Mouse (Mus musculus) hindbrain, embryonic 13.5 days (tissue): Measurements from ENCODE around the gene Plce1. TPM values are rescaled to one million over a fixed set of nuclear protein-coding genes. Genes with fewer than 3 reads are reported as not detected.

Source experiments
- ATAC-seq: fragments of 200-750 bp; cut with Nextera tagmentation; 2 replicates; pipeline ENCODE4 v1.8.0; 2017; ENCODE audit warnings: moderate TSS enrichment; ENCODE audit not compliant: low FRiP score
- H3K27ac ChIP-seq: fragments of 300-500 bp; sonication (generic); 2 replicates; pipeline ENCODE4 v1.5.1; 2015; ENCODE audit warnings: inconsistent platforms, mild to moderate bottlenecking, moderate library complexity
- H3K27me3 ChIP-seq: fragments of 300-500 bp; sonication (generic); 2 replicates; pipeline ENCODE4 v1.6.1; 2015; ENCODE audit warnings: mild to moderate bottlenecking, inconsistent platforms
- H3K36me3 ChIP-seq: fragments of 300-500 bp; sonication (generic); 2 replicates; pipeline ENCODE4 v1.6.1; 2015; ENCODE audit warnings: mild to moderate bottlenecking, inconsistent platforms
- H3K4me1 ChIP-seq: fragments of 300-500 bp; sonication (generic); replicated peaks from 2 replicates; pipeline ENCODE4 v1.6.1; 2015; ENCODE audit warnings: inconsistent platforms
- H3K4me2 ChIP-seq: fragments of 300-500 bp; sonication (generic); 2 replicates; pipeline ENCODE4 v1.6.1; 2015; ENCODE audit warnings: inconsistent platforms, mild to moderate bottlenecking, moderate library complexity
- H3K4me3 ChIP-seq: fragments of 300-500 bp; sonication (generic); 2 replicates; pipeline ENCODE4 v1.5.1; 2015; ENCODE audit warnings: mild to moderate bottlenecking, inconsistent platforms
- H3K9ac ChIP-seq: fragments of 300-500 bp; sonication (generic); 2 replicates; pipeline ENCODE4 v1.6.1; 2015; ENCODE audit warnings: mild to moderate bottlenecking, inconsistent platforms
- H3K9me3 ChIP-seq: fragments of 300-500 bp; sonication (generic); 2 replicates; pipeline ENCODE4 v1.6.1; 2016; ENCODE audit warnings: inconsistent platforms
- WGBS: fragments of 180-500 bp; shearing (Covaris S2); methylation state at CpG from one replicate; pipeline ENCODE4 v1.1.7; 2015; 5-methylcytosine and 5-hydroxymethylcytosine counted together
- polyA plus RNA-seq: library from polyadenylated mRNA; unstranded; fragments of >200 nt; fragmentation: Nextera tagmentation; extraction: Ambion mirVana; gene quantifications from 2 replicates; pipeline ENCODE4 v1.2.1, GENCODE M21; 2015

Plce1 gene
- polyA plus RNA-seq, 1 experiment from 2014 or later: 4.8 TPM

DNA sequence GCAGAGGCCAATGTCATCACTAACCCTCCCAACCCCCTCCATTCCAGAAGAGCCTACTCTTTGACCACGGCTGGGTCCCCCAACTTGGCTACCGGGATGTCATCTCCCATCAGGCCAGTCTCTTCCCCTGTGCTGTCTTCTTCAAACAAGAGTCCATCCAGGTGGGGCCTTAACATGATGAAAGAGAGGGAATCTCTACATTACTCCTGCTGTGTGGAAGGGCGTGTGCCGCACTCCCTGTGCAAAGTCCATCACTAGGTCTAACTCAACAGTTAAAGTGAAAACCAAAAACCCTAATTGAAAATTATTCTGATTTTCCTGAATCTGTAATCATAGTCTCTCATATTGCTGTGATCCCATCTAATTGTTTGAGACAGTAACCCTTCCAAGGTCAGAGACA lies 240.9 kb downstream of the Plce1 start:
- WGBS: 92% methylated on average over 4 of the region's 4 CpGs

DNA sequence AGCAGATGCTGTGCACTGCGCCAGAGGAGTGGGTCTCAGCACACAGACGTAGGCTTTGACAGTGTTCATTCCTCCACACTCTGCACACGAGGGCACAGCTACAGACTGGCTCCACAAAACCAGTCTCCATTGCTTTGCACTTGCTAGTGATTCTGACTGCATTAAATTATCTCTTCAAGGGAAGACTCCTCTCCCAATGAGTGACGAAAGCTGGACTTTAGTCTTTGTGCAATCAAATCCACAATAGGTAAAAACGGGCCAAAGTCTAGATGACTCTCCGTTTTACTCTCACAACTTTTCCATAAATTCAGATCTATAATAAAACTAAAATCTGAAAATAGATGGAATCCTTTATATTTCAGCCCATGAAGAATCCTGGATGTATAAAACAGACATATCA lies 242.1 kb downstream of the Plce1 start:
- Histone ChIP-seq H3K27me3 (no peaks in the 10 kb centered on the region), H3K4me1 (no peaks in the 10 kb centered on the region), H3K4me3 (no peak overlapping the region), H3K36me3 (no peaks in the 10 kb centered on the region), H3K9ac (no peak overlapping the region), H3K27ac (no peak overlapping the region), H3K4me2 (no peak overlapping the region), H3K9me3 (no peaks in the 10 kb centered on the region)
- ATAC-seq: no peak
- WGBS: 88% methylated on average over 6 of the region's 6 CpGs

More for the DNA sequence above, 240.9 kb downstream of the Plce1 start:
- Histone ChIP-seq H3K9ac (no peak overlapping the region), H3K27me3 (no peaks in the 10 kb centered on the region), H3K9me3 (no peaks in the 10 kb centered on the region), H3K4me2 (no peak overlapping the region), H3K4me1 (no peaks in the 10 kb centered on the region), H3K27ac (no peak overlapping the region), H3K4me3 (no peak overlapping the region), H3K36me3 (no peaks in the 10 kb centered on the region)
- ATAC-seq: no peak

DNA sequence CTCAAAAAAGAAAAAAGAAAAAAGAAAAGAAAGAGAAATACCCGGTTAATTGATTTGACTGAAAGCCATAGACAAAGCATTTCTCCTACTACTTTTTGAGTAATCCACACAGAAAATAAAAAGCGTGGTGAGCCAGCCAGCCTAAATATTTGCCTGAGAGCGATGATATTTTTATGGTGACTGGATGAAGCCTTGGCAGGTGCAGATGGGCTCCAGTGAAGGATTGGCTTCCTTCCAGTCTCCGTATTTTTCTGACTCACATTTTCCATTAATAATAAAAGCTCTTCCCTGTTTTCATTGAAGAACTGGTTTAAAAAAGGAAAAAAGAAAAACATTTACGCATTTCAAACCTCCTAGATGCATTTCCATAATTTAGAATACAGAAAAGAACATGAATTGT lies 243.1 kb downstream of the Plce1 start:
- Histone ChIP-seq H3K4me2 (no peak overlapping the region), H3K27me3 (no peaks in the 10 kb centered on the region), H3K36me3 (no peaks in the 10 kb centered on the region), H3K9me3 (no peaks in the 10 kb centered on the region), H3K27ac (0 out of 2 replicates have a peak overlapping the region, but pooled peaks have one; percentile 2), H3K4me3 (no peak overlapping the region), H3K9ac (no peak overlapping the region), H3K4me1 (no peaks in the 10 kb centered on the region)
- ATAC-seq: no peak
- 69% methylated on average over 5 of the region's 5 CpGs for WGBS

DNA sequence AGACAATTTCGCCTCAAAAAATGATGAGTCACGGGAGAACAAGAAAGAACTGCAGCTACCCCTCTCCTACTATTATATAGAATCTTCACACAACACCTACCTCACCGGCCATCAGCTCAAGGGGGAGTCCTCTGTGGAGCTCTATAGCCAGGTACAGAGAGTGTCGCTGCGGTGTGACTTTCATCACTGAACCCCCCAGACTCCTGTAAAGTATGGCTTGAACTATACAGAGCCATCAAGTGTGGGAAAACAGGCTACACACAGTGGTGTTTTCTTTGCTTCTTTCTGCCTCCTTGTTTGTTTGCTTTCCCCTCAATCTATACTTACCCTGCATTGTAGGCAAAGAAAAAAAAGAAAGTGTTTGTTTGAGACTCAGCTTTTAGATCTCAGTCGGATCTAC lies 247.9 kb downstream of the Plce1 start:
- Histone ChIP-seq H3K27me3 (no peaks in the 10 kb centered on the region), H3K4me2 (no peak overlapping the region), H3K4me3 (no peak overlapping the region), H3K27ac (peak overlapping the region; percentile 56), H3K36me3 (no peaks in the 10 kb centered on the region), H3K4me1 (0 out of 2 replicates have a peak, but pooled peaks cover 2% of the 10 kb centered on the region), H3K9ac (no peak overlapping the region), H3K9me3 (no peaks in the 10 kb centered on the region)
- WGBS: 72% methylated on average over 6 of the region's 6 CpGs
- 0 out of 2 replicates have a peak, but pooled peaks have one; percentile 10 for ATAC-seq

DNA sequence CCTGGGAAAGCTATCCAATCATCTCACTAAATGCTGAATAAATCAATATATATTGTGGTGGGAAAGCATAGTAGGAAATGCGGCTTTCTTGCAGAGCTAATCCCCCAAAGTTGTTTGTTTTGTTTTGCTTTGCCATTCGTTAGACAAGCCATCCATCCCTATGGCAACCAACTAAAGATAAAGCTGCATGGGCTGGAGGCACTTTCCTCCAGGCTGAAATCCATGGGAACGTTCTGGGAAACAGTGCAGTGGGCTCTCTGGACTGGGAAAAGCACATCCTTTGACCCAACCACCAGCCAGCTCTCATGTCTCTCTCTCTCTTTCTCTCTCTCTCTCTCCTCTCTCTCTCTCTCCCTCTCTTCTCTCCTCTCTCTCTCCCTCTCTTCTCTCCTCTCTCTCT lies 248.4 kb downstream of the Plce1 start:
- peak overlapping the region; percentile 56 for H3K27ac ChIP-seq
- WGBS: 21% methylated on average over 3 of the region's 3 CpGs
- H3K9me3 ChIP-seq: no peaks in the 10 kb centered on the region
- peak; percentile 54; the same call in 1 of the 2 replicates for ATAC-seq
- H3K4me1 ChIP-seq: 0 out of 2 replicates have a peak, but pooled peaks cover 2% of the 10 kb centered on the region
- H3K4me3 ChIP-seq: no peak overlapping the region
- no peaks in the 10 kb centered on the region for H3K27me3 ChIP-seq
- H3K4me2 ChIP-seq: no peak overlapping the region
- H3K9ac ChIP-seq: no peak overlapping the region
- no peaks in the 10 kb centered on the region for H3K36me3 ChIP-seq

DNA sequence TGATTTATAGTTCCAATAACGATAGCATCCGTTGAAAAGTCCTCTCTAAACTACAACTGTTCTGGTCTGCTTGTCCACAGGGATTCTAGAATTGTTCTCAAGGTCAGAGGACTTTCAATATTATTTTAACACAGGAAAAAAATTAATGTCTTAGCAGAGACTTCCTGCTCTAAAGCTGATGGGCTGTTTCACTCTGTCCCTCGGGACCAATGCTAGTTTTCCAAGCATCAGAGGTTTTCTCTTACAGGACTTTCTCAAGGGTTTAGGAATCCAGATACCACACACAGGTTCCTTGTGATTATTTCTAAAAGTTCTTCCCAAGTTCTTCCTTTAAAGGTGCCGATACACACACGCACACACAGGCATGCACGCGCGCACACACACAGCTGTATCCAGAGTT lies 263.6 kb downstream of the Plce1 start:
- Histone ChIP-seq H3K4me2 (no peak overlapping the region), H3K9ac (no peak overlapping the region), H3K27me3 (no peaks in the 10 kb centered on the region), H3K36me3 (no peaks in the 10 kb centered on the region), H3K4me3 (no peak overlapping the region), H3K27ac (no peak overlapping the region), H3K9me3 (no peaks in the 10 kb centered on the region), H3K4me1 (no peaks in the 10 kb centered on the region)
- 85% methylated on average over 8 of the region's 8 CpGs for WGBS
- no peak for ATAC-seq

DNA sequence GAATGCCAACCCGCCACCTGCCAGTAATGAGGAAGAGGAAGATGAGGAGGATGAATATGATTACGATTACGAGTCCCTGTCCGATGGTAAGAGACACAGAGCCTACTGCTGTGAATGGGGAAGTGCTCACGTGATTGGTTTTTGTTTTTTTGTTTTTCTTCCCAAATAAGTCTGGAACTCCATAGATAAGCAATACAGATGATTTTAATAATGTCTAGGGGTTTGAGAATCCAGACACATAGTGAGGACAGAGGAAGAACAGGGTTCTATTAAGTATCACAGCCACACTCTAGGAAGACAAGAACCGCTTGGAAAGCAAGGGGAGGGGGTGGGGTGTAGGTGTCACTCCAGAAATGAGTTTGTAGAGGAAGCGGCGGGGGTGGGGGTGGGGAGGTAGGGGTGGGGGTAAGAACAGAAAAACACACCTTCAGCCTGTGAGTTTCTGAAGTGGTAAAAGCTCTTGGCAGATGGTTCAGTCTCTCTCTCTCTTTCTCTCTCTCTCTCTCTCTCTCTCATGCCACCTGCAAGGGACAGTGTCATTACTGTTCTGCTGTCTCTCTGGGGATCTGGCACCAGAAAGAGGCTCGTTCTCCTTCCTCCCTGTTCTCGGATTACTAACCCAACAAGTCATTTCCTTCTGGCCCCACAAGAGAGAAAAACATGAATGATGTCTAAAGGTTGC lies 265.0 kb downstream of the Plce1 start:
- Histone ChIP-seq H3K4me1 (no peaks in the 10 kb centered on the region), H3K27me3 (no peaks in the 10 kb centered on the region), H3K9ac (no peak overlapping the region), H3K9me3 (no peaks in the 10 kb centered on the region), H3K4me3 (no peak overlapping the region), H3K36me3 (no peaks in the 10 kb centered on the region), H3K27ac (no peak overlapping the region), H3K4me2 (no peak overlapping the region)
- WGBS: 80% methylated on average over 10 of the region's 10 CpGs
- ATAC-seq: no peak

DNA sequence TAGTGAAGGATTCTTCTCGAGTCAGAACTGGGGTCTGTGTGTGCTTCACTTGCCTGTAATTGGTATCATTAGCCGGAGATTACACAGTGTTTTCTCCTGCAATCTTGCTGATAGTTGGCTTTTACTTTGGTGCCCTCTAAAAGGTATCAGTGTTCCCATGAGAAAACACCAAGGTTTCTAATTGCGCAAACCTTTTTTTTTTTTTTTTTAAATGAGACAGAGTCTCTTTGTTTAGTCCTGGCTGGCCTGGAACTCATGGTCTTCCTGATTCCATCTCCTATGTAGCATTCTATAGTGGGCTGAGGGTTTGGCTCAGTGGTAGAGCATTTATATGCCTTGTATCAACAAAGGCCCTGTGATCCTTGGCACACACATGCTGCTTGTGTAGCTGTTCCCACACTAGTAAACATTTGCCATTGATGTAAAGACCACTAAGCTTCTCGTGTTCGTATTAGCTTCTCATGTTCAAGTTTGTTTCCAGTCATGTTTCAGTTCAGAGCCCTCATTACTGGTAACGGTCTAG lies 265.6 kb downstream of the Plce1 start:
- no peak for ATAC-seq
- Histone ChIP-seq H3K27me3 (no peaks in the 10 kb centered on the region), H3K4me1 (no peaks in the 10 kb centered on the region), H3K9me3 (no peaks in the 10 kb centered on the region), H3K4me2 (no peak overlapping the region), H3K27ac (no peak overlapping the region), H3K4me3 (no peak overlapping the region), H3K36me3 (no peaks in the 10 kb centered on the region), H3K9ac (no peak overlapping the region)
- WGBS: 72% methylated on average over 6 of the region's 6 CpGs

DNA sequence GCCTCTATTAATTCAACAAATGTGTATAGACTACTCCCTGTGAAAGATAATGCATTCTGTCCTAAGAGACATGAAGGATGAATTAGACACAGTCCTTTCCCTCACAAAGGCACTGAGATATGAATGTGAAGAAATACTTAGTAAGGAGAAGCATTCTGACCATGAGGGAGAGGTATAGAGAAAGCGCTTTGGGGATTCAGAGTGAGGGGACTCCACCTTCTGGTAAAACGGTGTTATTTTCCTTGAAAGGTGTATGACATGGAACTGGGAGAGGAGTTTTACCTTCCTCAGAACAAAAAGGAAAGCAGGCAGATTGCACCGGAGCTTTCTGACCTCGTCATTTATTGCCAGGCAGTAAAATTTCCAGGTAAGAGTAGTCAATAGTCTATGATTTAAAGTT lies 269.3 kb downstream of the Plce1 start:
- 70% methylated on average over 4 of the region's 4 CpGs for WGBS
- Histone ChIP-seq H3K4me2 (no peak overlapping the region), H3K27me3 (no peaks in the 10 kb centered on the region), H3K9me3 (no peaks in the 10 kb centered on the region), H3K4me1 (no peaks in the 10 kb centered on the region), H3K9ac (no peak overlapping the region), H3K4me3 (no peak overlapping the region), H3K36me3 (no peaks in the 10 kb centered on the region), H3K27ac (no peak overlapping the region)
- no peak for ATAC-seq

DNA sequence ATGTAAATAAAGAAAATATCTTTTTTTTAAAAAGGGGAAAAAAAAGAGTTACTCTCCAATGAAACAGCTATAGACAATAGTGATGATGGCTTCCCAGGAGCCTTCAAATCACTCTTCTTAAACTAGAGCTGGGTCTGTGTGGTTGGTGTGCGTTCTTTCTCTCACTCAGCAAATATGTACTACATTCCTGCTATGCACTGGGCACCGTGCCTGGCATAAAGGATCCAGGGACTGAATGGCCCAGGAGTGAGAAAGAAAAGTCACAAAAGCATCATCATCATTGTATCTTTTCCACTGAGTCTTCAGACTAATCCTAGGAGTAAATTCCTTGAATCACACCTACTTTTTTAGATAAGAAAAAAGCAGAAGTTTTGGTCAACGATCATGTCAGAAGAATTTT lies 276.3 kb downstream of the Plce1 start:
- Histone ChIP-seq H3K27ac (no peak overlapping the region), H3K9ac (no peak overlapping the region), H3K4me3 (no peak overlapping the region), H3K4me2 (no peak overlapping the region), H3K4me1 (no peaks in the 10 kb centered on the region), H3K9me3 (no peaks in the 10 kb centered on the region), H3K36me3 (peaks cover 4% of the 10 kb centered on the region; the same call in 1 of the 2 replicates), H3K27me3 (no peaks in the 10 kb centered on the region)
- 89% methylated on average over 3 of the region's 3 CpGs for WGBS
- ATAC-seq: no peak

DNA sequence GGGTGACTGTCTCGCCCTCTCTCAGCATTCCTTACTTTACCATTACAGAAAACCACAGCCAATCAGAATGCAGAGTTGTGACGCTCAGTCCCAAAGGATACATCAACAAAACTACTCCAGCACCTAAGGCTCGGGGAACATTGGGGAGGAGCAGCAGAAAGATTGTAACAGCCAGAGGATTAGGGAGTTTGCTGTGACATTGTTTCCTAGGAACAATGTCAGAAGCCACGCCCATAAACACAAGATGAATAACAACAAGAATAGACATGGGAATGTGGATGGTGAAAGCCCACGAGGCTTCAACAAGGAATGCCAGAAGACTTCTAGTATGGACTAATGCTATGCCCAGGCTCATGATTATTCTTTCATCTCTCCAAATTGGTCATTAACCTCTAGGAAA lies 277.1 kb downstream of the Plce1 start:
- no peak overlapping the region for H3K9ac ChIP-seq
- H3K4me3 ChIP-seq: no peak overlapping the region
- no peak for ATAC-seq
- 61% methylated on average over 5 of the region's 5 CpGs for WGBS
- H3K9me3 ChIP-seq: no peaks in the 10 kb centered on the region
- no peak overlapping the region for H3K27ac ChIP-seq
- H3K27me3 ChIP-seq: no peaks in the 10 kb centered on the region
- peaks cover 4% of the 10 kb centered on the region; the same call in 1 of the 2 replicates for H3K36me3 ChIP-seq
- H3K4me1 ChIP-seq: no peaks in the 10 kb centered on the region
- no peak overlapping the region for H3K4me2 ChIP-seq

DNA sequence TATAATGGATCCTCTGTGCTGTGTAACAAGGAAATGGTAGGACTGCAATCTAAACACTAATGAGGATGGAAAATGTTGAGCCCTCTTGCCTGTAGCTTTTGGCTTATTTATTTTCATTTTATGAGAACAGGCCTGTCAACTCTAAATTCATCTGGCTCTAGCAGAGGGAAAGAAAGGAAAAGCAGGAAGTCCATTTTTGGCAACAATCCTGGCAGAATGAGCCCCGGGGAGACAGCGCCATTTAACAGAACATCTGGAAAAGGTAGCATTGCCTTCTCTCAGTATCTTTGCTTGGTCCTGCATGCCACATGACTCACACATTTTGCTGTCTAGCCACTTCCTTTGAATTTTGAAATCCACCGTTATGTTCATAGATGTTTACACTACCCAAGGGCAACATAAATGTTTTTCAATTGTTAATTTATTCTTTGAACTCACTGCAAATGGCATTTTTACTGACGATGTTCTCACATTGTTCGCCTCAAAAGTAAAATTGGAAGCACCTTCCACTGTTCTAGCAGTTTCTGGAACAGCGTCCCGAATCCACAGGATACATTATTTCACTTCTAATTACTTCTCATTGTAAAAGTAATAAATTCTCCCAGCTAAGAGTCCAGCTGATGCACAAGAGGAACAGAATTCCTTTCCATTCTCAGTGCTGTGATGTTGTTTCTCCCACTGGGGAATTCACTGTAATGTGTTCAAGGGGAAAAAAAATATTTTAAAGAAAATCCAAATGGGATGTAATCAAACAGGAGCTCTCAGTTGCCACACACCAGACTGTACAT lies 278.0 kb downstream of the Plce1 start:
- Histone ChIP-seq H3K9me3 (no peaks in the 10 kb centered on the region), H3K9ac (no peak overlapping the region), H3K4me2 (no peak overlapping the region), H3K4me3 (no peak overlapping the region), H3K27ac (no peak overlapping the region), H3K27me3 (no peaks in the 10 kb centered on the region), H3K4me1 (no peaks in the 10 kb centered on the region), H3K36me3 (peaks cover 4% of the 10 kb centered on the region; the same call in 1 of the 2 replicates)
- WGBS: 83% methylated on average over 7 of the region's 7 CpGs
- ATAC-seq: no peak
